ENCODE assay signal across 9 mouse cellular contexts in the genomic region with DNA sequence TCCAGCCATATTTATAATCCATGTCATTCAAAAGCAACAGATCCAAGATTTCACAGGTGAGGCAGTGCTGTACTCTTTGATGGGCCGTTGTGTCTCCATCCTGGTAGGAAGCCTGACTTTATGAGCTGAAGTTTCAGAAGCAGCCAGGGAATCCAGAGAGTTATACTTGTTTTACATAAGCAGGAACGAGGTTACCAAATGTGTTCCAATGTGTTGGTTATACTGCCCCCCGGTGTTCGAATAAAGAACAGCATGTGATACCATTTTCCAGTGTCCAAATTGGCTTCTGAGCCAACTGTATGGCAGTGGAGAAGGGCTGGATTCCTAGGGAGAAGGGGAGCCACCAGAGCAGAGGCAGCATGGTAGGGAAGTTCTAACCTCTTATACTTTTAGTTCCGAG. TPM values are rescaled to one million over a fixed set of nuclear protein-coding genes. Genes with fewer than 3 reads are reported as not detected.
A peak's percentile ranks its signal among the peaks of the same experiment; 100 is the strongest.
DNase-seq lines count a peak whose midpoint lies in the region; ATAC-seq and TF ChIP-seq lines count a peak whose summit lies in the region.
"Had no signal": no experiment of that assay in that cellular context is flagged by ENCODE, and none has a peak within 500 bp of the region (broad histone marks: within the 10 kb centered on the region; RNA-seq: fewer than 3 reads in every experiment).

No protein-coding gene starts in this region.

- no peaks in the 10 kb centered on the region for H3K9me3 ChIP-seq in liver, embryonic 12.5 days (replicated peaks)
- no peaks in the 10 kb centered on the region for H3K9me3 ChIP-seq in midbrain, embryonic 14.5 days (ENCODE audit: control insufficient read depth, low read length)
- no peaks in the 10 kb centered on the region for H3K9me3 ChIP-seq in stomach, postnatal 0 days (ENCODE audit: control insufficient read depth, low read length)

- no peak for TF ChIP-seq EP300 in stomach, postnatal 0 days (optimal IDR thresholded peaks at IDR 0.05)

- H3K9ac ChIP-seq in liver, embryonic 12.5 days: no peak overlapping the region
- H3K9ac ChIP-seq in midbrain, embryonic 14.5 days (replicated peaks; ENCODE audit: low read length): no peak overlapping the region
- no peak overlapping the region for H3K9ac ChIP-seq in stomach, postnatal 0 days (ENCODE audit: low read length)

- no peaks in the 10 kb centered on the region for H3K36me3 ChIP-seq in liver, embryonic 12.5 days
- H3K36me3 ChIP-seq in midbrain, embryonic 14.5 days (ENCODE audit: control insufficient read depth, insufficient read depth, low read length): no peaks in the 10 kb centered on the region
- H3K36me3 ChIP-seq in stomach, postnatal 0 days (ENCODE audit: control insufficient read depth, insufficient read depth, low read length): no peaks in the 10 kb centered on the region

- H3K4me2 ChIP-seq in liver, embryonic 12.5 days: no peak overlapping the region
- H3K4me2 ChIP-seq in midbrain, embryonic 14.5 days (ENCODE audit: low read length): no peak overlapping the region
- no peak overlapping the region for H3K4me2 ChIP-seq in stomach, postnatal 0 days (replicated peaks; ENCODE audit: low read depth)

- H3K27ac ChIP-seq in liver, embryonic 12.5 days: no peak overlapping the region
- H3K27ac ChIP-seq in midbrain, embryonic 14.5 days (replicated peaks; ENCODE audit: low read depth, low read length): no peak overlapping the region
- no peak overlapping the region for H3K27ac ChIP-seq in stomach, postnatal 0 days (replicated peaks)

- peak; percentile 66 for DNase-seq in liver
- peak; percentile 74 for DNase-seq in adrenal gland, postnatal 14 days
- peak; percentile 65 for DNase-seq in embryo, embryonic 11.5 days (ENCODE audit: low read depth, low spot score)
- peak; percentile 68 to 71 for DNase-seq in heart, postnatal 36 days
- DNase-seq in left cerebral cortex, adult 8-10 months (ENCODE audit: low spot score in 2 of 2): peak; percentile 29 to 50
- DNase-seq in midbrain, embryonic 14.5 days: peak; percentile 91
- DNase-seq in stomach, postnatal 0 days (ENCODE audit: low spot score): peak; percentile 80

- no peaks in the 10 kb centered on the region for H3K27me3 ChIP-seq in liver, embryonic 12.5 days (replicated peaks)
- no peaks in the 10 kb centered on the region for H3K27me3 ChIP-seq in midbrain, embryonic 14.5 days (ENCODE audit: control insufficient read depth, insufficient read depth, low read length)
- H3K27me3 ChIP-seq in stomach, postnatal 0 days (ENCODE audit: control insufficient read depth, insufficient read depth, low read length): no peaks in the 10 kb centered on the region

- H3K4me1 ChIP-seq in liver, embryonic 12.5 days: no peaks in the 10 kb centered on the region
- H3K4me1 ChIP-seq in midbrain, embryonic 14.5 days (ENCODE audit: control insufficient read depth, insufficient read depth, low read length): no peaks in the 10 kb centered on the region
- no peaks in the 10 kb centered on the region for H3K4me1 ChIP-seq in stomach, postnatal 0 days (replicated peaks; ENCODE audit: control insufficient read depth, insufficient read depth)

- no peak for ATAC-seq in liver, embryonic 12.5 days
- no peak for ATAC-seq in midbrain, embryonic 14.5 days (ENCODE audit: low FRiP score, low TSS enrichment)
- ATAC-seq in stomach, postnatal 0 days (ENCODE audit: low FRiP score, low TSS enrichment): no peak

- intact Hi-C loops in heart, postnatal 36 days (cut with DNase I): loop anchor here (1.0 to 5.0 kb wide), 2 partner anchors 184 to 292 kb away; no protein-coding TSS in a partner anchor

- H3K4me3 ChIP-seq in liver, embryonic 12.5 days: no peak overlapping the region
- H3K4me3 ChIP-seq in midbrain, embryonic 14.5 days (replicated peaks; ENCODE audit: low read depth, low read length): no peak overlapping the region
- no peak overlapping the region for H3K4me3 ChIP-seq in stomach, postnatal 0 days (ENCODE audit: low read depth, low read length)
- H3K4me3 ChIP-seq: myocyte had no signal

- 9% methylated on average over 5 of the region's 5 CpGs for WGBS in liver, embryonic 12.5 days (ENCODE audit: insufficient replicate concordance)
- 16% methylated on average over 5 of the region's 5 CpGs for WGBS in midbrain, embryonic 14.5 days
- 10% methylated on average over 5 of the region's 5 CpGs for WGBS in stomach, postnatal 0 days

- TF ChIP-seq CTCF in stomach, postnatal 0 days (IDR thresholded peaks at IDR 0.05; ENCODE audit: low read depth): peak; percentile 93

RNA-seq across cellular contexts. Expression of a gene that starts 29.5 kb away (rescaled TPM):
- polyA plus RNA-seq in liver, embryonic 12.5 days (2016; fragmentation: Nextera tagmentation; extraction: Ambion mirVana): 5.0 and 5.4 TPM in 2 replicates
- total RNA-seq in adrenal gland, postnatal 14 days (2021): 25.0 and 26.2 TPM in 2 replicates
- 1 to 10 TPM; 8.7 to 9.1 TPM for total RNA-seq in heart, postnatal 36 days (2021)
- 10 to 100 TPM; 19.3 to 22.0 (median 20.4) TPM for total RNA-seq in left cerebral cortex, adult 8-10 months (2022)
- 7.2 and 7.8 TPM in 2 replicates for polyA plus RNA-seq in midbrain, embryonic 14.5 days (2014; fragmentation: Nextera tagmentation; extraction: Ambion mirVana)
- 8.9 and 9.3 TPM in 2 replicates for polyA plus RNA-seq in stomach, postnatal 0 days (2015; fragmentation: Nextera tagmentation; extraction: Ambion mirVana)

RNA-seq across cellular contexts. Expression of a gene that starts 46.3 kb away (rescaled TPM):
- 108 and 112 TPM in 2 replicates for polyA plus RNA-seq in liver, embryonic 12.5 days (2016; fragmentation: Nextera tagmentation; extraction: Ambion mirVana)
- total RNA-seq in adrenal gland, postnatal 14 days (2021): 124 and 125 TPM in 2 replicates
- total RNA-seq in heart, postnatal 36 days (2021): 10 to 100 TPM; 59.2 to 65.2 TPM
- total RNA-seq in left cerebral cortex, adult 8-10 months (2022): 10 to 100 TPM; 78.5 to 83.1 (median 80.7) TPM
- polyA plus RNA-seq in midbrain, embryonic 14.5 days (2014; fragmentation: Nextera tagmentation; extraction: Ambion mirVana): 130 and 138 TPM in 2 replicates
- polyA plus RNA-seq in stomach, postnatal 0 days (2015; fragmentation: Nextera tagmentation; extraction: Ambion mirVana): 221 and 223 TPM in 2 replicates

Comparison
In these comparisons a context has a peak if more than half of its experiments do, and no peak if none do; other contexts are left out.
1. DNase-seq: peak in every context shown above with its lines; median percentile 91 in midbrain, embryonic 14.5 days; 80 in stomach, postnatal 0 days; 74 in adrenal gland, postnatal 14 days; 70 in heart, postnatal 36 days; 66 in liver; 65 in embryo, embryonic 11.5 days; 40 in left cerebral cortex, adult 8-10 months.